Mouse (Mus musculus): Measurements from ENCODE around the gene Zar1.
"Not testable (repeated sequence)": the region's sequence is repeated elsewhere in the genome, so short reads cannot be mapped to it uniquely, and the experiment has no call there.

Gene Zar1

GRCm38 (mm10) chr5:72580970-72581332 is at the start of gene Zar1:
Zar1 (minus strand) TSS chr5:72581254.
- not testable (repeated sequence) for DNase-seq

DNA sequence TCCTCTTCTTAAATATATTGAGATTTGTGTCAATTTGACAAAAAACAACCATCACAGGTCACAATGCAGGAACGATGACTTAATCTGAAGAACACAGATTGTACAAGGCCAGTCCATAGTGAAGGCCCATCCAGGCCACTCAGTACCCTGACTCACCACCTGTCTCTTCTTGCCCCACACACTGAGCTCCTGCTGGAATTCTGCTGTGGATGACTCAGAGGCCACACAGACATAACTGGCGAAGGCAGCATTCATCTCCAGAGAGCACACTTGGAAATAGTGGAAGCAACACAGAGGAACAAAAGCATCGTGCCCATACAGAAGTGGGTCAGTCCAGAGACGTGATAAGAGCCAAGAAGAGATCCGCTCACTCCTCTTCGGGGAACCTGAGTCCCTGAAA is 49.0 kb upstream of the Zar1 start:
- no peak for DNase-seq

DNA sequence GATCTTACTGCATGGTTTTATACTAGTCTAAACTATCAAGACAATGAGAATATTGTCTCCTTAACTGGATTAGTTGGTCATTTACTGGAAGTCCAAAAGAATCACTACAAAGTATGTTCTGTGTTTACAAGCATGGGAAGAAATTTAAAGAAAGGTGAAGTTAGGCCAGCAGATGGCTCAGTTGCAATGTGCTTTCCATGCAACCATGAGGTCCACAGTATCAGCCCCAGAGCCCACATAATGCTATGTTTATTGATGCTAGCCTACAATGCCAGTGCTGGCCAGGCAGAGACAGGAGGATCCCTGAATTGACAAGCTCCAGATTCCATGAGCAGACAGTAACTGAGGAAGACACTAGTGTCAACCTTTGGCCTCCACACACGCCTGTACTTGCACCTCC is 40.0 kb upstream of the Zar1 start:
- DNase-seq, result no peak

DNA sequence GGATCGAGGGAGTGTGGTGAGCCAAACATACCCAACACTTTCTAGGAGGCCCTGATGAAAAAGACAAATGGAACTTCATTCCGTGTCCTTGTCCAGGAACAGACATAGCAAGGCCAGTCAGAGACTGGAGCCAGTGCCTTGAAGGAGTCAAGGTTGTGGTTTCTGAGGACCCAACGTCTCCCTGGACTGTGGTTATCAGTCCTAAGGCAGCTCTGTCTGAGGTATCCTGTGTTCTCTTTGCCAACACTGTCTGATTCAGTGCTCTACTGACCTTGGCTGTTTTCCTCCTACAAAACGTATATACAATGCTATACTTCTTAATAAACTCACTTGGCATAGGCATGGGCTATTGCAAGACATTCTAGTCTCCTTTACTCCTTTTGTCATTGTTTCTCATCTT is 36.4 kb upstream of the Zar1 start:
- DNase-seq, result no peak

DNA sequence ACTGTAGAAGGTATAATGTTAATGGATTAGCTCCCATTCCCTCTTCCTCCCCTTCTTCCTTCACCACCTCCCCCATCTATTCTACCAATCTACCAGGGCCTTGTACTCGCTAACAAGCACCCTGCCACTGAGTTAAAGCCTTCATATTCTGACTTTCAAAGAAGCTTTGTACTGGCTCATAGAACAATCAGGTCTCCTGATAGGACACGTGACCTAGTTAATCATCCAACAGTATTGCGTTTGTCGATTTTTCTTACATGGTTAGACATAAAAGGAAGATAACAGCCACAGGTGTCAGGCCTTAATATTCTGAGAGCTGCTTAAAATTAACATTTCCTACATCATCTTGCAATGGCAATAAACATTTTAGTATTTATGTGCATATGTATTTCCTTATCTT is 22.1 kb upstream of the Zar1 start:
- DNase-seq, result no peak

- peak; percentile 61 for DNase-seq
Measured at GRCm38 (mm10) chr5:72601006-72601405, 20.0 kb upstream of the Zar1 start.

- no peak for DNase-seq
Measured at GRCm38 (mm10) chr5:72587192-72587681, 6.2 kb upstream of the Zar1 start, which contains the start of gene Gm5868. Gm5868 (minus strand) TSS chr5:72587551.

DNA sequence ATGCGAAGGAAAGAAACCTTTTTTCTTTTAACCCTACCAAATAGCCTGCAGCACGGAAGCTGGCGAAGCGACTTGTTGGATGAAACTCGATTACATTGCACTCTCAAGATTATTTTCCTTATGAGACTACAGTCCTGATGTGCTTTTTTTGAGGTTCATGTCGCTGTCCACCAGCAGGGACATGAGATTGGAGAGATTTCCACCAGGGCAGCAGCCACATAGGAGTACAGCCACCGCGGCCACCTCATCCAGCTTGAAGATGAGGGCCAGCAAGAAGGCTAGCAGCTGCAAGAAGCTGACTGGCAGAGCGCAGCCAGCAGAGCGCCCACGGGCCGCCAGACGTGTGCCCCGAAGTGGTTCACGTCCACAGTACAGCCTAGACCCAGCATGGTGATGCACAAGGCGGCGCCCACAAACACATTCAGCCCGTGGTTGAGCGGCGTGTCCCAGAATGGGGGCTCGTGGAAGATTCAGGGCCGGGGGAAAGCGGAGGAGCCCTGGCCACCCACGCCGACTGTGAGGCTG is 5.7 kb upstream of the Zar1 start:
- not testable (repeated sequence) for DNase-seq

DNA sequence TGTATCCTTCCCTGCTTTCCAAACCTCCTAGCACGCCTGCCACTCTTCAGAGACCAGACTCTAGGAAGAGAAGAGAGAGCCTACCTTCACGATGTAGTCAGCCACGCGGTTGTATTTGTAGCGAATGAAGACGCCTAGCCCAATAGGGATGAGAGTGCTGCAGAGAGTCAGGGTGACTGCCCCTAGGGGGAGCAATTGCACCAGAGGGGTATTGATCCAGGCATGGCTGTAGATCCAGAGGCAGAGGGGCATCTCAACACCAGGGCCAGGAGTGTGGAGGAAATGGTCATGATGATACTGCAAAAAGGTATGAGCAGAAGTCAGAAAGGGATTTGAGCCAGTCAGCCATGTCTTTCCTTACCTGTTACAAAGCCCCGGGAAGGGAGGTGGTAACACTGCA is 5.1 kb upstream of the Zar1 start:
- not testable (repeated sequence) for DNase-seq

GRCm38 (mm10) chr5:72580088-72580969 is 725 bp downstream of the Zar1 start:
- DNase-seq, result not testable (repeated sequence)

DNA sequence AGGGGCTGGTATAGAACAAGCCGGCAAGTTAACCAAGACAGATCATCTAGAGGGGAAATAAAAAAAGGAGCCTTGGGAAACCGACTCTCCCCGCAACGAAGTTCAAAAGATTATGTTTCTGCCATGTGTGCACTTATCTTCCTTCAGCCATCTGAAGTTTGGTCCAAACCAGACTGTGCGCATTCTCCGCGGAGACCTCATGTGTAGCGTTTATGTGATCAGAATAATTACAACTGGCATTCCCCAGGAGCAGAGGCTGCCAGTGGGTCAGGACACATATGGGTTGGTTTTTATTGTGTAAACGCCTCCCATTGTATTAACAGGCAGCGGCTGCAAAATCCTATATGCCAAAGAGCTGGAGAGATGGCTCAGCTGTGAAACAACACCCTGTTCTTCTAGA is 1.5 kb downstream of the Zar1 start:
- DNase-seq, result not testable (repeated sequence)

DNA sequence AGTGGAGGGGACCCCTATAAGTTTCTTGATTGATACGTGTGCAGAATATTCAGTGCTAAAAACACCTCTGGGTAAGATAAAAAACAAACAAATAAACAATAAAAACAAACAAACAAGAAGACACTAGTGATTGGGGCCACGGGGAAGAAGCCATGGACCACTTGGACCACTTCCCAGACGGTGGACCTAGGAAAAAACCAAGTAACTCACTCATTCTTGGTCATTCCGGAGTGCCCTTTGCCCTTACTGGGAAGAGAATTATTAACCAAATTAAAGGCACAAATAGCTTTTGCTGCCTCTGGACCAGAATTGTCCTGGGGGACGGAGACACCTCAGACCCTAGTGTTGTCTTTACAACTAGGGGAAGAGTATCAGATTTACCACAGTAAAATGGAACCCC is 15.4 kb downstream of the Zar1 start:
- no peak for DNase-seq

GRCm38 (mm10) chr5:72563183-72563582 is 17.9 kb downstream of the Zar1 start:
- DNase-seq, result not testable (repeated sequence)

- no peak for DNase-seq
Measured at GRCm38 (mm10) chr5:72560976-72561628, 20.0 kb downstream of the Zar1 start.

GRCm38 (mm10) chr5:72559544-72560049 is 21.5 kb downstream of the Zar1 start, which contains the start of gene Nfxl1:
Nfxl1 (minus strand) TSS chr5:72559684.
- peak; percentile 98 for DNase-seq

DNA sequence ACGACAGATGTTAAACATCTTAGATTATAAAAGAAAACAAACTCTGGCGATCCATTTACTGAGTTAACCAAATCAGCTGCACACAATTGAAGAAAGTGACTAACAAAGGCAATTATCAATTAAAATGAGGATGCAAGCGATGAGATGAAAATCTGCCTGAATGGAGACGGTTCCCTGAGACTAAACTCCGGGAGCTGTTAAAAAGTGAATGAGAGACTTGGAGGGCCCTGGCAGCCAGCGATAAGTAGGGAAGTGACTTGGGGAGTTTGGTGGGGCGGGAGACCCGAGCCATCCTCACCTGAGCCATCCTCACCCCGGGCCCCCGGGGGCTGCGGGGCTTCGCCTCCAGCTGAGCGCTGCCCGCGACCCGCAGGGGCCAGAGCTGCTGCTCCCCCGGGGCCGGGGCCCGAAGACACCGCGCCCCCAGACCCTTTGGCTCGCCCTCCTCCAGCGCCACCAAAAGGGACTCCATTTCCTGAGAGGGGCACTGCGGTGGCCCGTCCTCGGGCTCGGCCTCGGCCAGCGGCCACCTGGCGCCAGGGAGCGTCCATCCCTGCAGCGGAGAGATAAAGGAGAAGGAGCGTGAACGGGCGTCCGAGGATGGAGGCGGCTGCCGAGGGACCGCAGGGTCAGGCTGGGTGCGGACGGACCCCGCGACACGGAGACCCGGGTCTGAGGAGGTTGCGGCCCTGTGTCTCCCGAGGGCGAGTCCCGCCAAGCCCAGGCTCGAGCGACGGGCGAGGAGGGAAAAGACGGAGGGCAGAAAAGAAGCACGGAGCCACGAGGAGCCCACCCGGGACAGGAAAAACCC is 22.1 kb downstream of the Zar1 start:
- DNase-seq, result peak; percentile 72

- no peak for DNase-seq
Measured at GRCm38 (mm10) chr5:72556245-72556644, 24.8 kb downstream of the Zar1 start.

- DNase-seq, result no peak
Measured at GRCm38 (mm10) chr5:72551209-72551608, 29.8 kb downstream of the Zar1 start.

DNA sequence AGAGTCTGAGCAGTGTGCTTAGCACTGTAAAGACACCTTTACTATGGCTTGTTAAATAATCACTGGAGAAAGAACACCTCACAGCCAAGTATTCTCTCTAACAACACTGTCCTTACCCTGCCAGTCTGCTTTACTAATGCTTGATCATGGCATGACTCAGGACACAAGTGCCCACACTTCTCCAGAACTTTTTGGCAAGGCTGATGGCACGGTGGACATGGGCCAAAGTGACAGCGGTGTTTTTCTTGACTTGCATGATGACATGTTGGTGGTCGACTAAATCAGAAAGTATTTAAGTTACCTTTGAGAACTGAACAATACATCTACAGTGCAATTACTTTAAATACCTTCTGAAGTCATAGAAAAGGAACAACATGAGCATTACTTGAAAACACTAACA is 52.2 kb downstream of the Zar1 start:
- no peak for DNase-seq
